Mouse (Mus musculus) intestine, embryonic 16.5 days (tissue): Measurements from ENCODE around the gene Fhl1. TPM values are rescaled to one million over a fixed set of nuclear protein-coding genes. Genes with fewer than 3 reads are reported as not detected.

Source experiments
- ATAC-seq: fragments of 200-750 bp; cut with Nextera tagmentation; 2 replicates; pipeline ENCODE4 v1.8.0; 2017; ENCODE audit warnings: moderate TSS enrichment, moderate library complexity
- H3K27ac ChIP-seq: fragments of 300-500 bp; sonication (generic); 2 replicates; pipeline ENCODE4 v1.5.1; 2014; ENCODE audit warnings: mild to moderate bottlenecking, low read length
- H3K27me3 ChIP-seq: fragments of 300-500 bp; sonication (generic); replicated peaks from 2 replicates; pipeline ENCODE4 v1.6.1; 2014; ENCODE audit warnings: low read length, control low read depth, mixed read lengths; ENCODE audit not compliant: control insufficient read depth, insufficient read depth
- H3K36me3 ChIP-seq: fragments of 300-500 bp; sonication (generic); 2 replicates; pipeline ENCODE4 v1.6.1; 2014; ENCODE audit warnings: low read length, control low read depth; ENCODE audit not compliant: control insufficient read depth, insufficient read depth
- H3K4me1 ChIP-seq: fragments of 300-500 bp; sonication (generic); 2 replicates; pipeline ENCODE4 v1.6.1; 2014; ENCODE audit warnings: low read length, control low read depth, mixed read lengths; ENCODE audit not compliant: control insufficient read depth, insufficient read depth
- H3K4me2 ChIP-seq: fragments of 300-500 bp; sonication (generic); 2 replicates; pipeline ENCODE4 v1.6.1; 2014; ENCODE audit warnings: low read depth, low read length, control low read depth
- H3K4me3 ChIP-seq: fragments of 300-500 bp; sonication (generic); 2 replicates; pipeline ENCODE4 v1.5.1; 2014; ENCODE audit warnings: mild to moderate bottlenecking, low read length
- H3K9ac ChIP-seq: fragments of 300-500 bp; sonication (generic); 2 replicates; pipeline ENCODE4 v1.6.1; 2014; ENCODE audit warnings: low read depth, low read length
- H3K9me3 ChIP-seq: fragments of 300-500 bp; sonication (generic); 2 replicates; pipeline ENCODE4 v1.6.1; 2016; ENCODE audit warnings: low read length, control low read depth; ENCODE audit not compliant: control insufficient read depth
- WGBS: fragments of 180-500 bp; shearing (Covaris S2); extraction: QIAGEN DNeasy Blood & Tissue Kit; methylation state at CpG from one replicate; pipeline ENCODE4 v1.1.7; 2014; 5-methylcytosine and 5-hydroxymethylcytosine counted together
- polyA plus RNA-seq: library from polyadenylated mRNA; unstranded; fragments of >200 nt; fragmentation: Nextera tagmentation; extraction: Ambion mirVana; gene quantifications from 2 replicates; pipeline ENCODE4 v1.2.1, GENCODE M21; 2015

Gene Fhl1
- polyA plus RNA-seq, 1 experiment from 2014 or later = 67.0 TPM

DNA sequence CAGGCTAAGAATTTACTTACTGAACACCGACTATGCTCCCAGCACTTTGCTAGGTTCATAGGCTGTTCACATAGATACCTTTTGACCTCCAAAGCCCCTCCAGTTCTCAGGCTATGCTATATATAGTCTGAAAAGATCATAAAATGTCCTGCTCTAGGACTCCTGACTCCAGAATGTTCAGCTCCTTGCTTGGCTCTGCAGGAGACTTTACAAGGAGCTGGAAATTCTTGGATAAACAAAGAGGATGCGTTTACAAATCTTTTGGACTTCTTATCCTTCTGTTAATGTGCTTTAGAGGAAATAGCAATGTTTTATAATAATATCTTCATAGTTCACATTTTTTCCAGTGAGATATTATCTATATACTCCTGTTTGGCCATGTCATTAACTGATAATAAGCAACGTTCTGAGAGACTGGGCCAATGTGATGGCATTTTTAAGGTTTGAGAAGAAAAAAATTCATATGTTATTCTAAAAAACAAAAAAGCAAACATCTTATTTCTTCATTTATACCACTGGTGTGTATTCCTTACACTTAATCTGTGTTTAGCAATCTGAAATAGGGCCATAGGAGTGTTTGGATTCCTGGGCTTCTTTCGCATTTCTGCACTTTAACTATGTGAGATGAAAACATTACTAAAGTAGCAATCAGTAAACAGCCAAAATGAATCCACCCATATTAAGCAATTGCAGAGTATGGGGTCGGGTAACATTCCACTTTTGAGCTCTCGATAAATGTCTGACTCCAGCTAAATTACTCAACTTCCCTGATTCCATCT lies 22.8 kb upstream of the Fhl1 start:
- WGBS = 60% methylated on average over 6 of the region's 6 CpGs
- no peak for ATAC-seq
- Histone ChIP-seq H3K9me3 (no peaks in the 10 kb centered on the region), H3K4me2 (no peak overlapping the region), H3K27me3 (no peaks in the 10 kb centered on the region), H3K36me3 (no peaks in the 10 kb centered on the region), H3K4me3 (no peak overlapping the region), H3K9ac (no peak overlapping the region), H3K27ac (no peak overlapping the region), H3K4me1 (no peaks in the 10 kb centered on the region)

DNA sequence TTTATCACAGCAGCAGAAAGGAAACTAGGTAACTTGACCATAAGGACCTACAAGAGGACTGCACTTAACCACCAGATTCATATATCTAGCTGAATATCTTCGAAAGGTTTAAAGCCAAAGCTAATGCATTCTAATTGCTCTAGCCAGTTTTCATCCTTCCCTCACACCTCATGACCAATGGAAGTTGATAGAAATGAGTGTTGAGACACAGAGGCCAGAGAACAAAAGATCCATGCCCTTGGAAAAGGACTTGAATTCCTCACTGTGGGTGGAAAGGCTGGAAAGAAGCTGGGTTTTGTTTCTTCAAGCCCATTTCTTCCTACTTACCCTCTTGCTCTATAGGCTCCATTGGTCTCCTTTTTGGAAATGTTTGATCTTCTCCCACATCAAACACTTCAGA lies 21.1 kb upstream of the Fhl1 start:
- ATAC-seq = no peak
- 97% methylated on average over 1 of the region's 1 CpGs for WGBS
- Histone ChIP-seq H3K9me3 (no peaks in the 10 kb centered on the region), H3K27ac (no peak overlapping the region), H3K4me2 (no peak overlapping the region), H3K36me3 (no peaks in the 10 kb centered on the region), H3K4me3 (no peak overlapping the region), H3K27me3 (no peaks in the 10 kb centered on the region), H3K9ac (no peak overlapping the region), H3K4me1 (no peaks in the 10 kb centered on the region)

DNA sequence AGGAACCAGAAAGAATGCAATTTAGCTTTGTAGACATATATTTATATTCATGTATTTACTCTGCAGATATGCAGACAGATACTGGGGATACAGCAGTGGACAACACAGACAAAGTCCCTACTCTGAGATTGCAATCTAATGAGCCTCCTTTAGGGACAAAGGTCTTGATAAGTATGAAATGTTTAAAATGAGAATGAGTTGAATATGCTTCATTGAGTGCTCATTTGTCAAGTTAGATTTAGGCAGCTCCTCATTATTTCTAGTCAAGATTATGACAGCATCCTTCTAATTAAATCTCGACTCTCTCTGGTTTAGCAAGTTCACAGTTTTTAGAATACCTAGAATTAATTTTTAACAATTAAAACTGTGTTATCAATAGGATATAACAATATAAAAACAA lies 18.9 kb upstream of the Fhl1 start:
- Histone ChIP-seq H3K9ac (no peak overlapping the region), H3K4me3 (no peak overlapping the region), H3K27ac (no peak overlapping the region), H3K27me3 (no peaks in the 10 kb centered on the region), H3K36me3 (no peaks in the 10 kb centered on the region), H3K9me3 (no peaks in the 10 kb centered on the region), H3K4me1 (no peaks in the 10 kb centered on the region), H3K4me2 (no peak overlapping the region)
- no peak for ATAC-seq
- 74% methylated on average over 1 of the region's 1 CpGs for WGBS

DNA sequence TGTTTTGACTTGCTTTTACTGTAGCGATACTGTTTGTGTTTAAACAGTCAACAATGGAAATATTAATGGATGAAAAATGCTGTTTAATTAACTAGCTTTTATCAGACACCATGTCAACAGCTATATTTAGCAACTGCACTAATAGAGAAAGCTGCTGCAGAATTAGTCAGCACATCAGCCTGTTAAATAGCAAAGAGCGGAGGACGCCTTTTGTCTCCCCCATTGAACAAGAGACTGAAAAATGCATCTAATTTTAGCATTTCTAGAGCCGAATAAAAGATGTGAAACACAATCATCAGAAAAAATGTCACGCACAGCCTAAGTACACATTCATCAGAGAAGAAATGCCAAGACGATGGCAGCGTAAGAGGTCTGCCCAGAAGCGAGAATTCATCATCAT lies 9.0 kb upstream of the Fhl1 start:
- Histone ChIP-seq H3K36me3 (no peaks in the 10 kb centered on the region), H3K27ac (no peak overlapping the region), H3K4me3 (no peak overlapping the region), H3K27me3 (no peaks in the 10 kb centered on the region), H3K4me2 (no peak overlapping the region), H3K9me3 (no peaks in the 10 kb centered on the region), H3K4me1 (no peaks in the 10 kb centered on the region), H3K9ac (no peak overlapping the region)
- no peak for ATAC-seq
- 81% methylated on average over 8 of the region's 8 CpGs for WGBS

DNA sequence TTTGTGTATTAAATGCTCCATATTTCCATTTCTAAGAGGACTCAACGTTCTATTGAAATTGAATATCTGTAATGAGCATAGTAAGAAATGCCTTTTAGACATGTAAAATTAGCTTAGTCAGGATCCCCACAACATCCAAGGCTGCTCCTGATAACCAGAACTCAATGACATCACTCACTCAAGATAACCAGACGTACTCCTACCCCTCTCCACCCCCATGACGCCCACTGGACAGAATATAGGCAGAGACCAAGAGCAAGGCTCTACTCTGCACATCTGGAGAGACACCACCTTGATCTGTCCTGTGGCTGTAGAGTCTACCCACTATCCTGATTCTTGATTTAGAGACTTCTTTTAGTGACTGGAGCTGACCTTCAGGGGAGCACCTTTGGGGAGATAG lies 3.1 kb upstream of the Fhl1 start:
- Histone ChIP-seq H3K9me3 (no peaks in the 10 kb centered on the region), H3K36me3 (no peaks in the 10 kb centered on the region), H3K27ac (no peak overlapping the region), H3K4me3 (no peak overlapping the region), H3K27me3 (0 out of 2 replicates have a peak, but pooled peaks cover 3% of the 10 kb centered on the region), H3K9ac (no peak overlapping the region), H3K4me1 (no peaks in the 10 kb centered on the region), H3K4me2 (no peak overlapping the region)
- no peak for ATAC-seq
- 76% methylated on average over 3 of the region's 3 CpGs for WGBS

DNA sequence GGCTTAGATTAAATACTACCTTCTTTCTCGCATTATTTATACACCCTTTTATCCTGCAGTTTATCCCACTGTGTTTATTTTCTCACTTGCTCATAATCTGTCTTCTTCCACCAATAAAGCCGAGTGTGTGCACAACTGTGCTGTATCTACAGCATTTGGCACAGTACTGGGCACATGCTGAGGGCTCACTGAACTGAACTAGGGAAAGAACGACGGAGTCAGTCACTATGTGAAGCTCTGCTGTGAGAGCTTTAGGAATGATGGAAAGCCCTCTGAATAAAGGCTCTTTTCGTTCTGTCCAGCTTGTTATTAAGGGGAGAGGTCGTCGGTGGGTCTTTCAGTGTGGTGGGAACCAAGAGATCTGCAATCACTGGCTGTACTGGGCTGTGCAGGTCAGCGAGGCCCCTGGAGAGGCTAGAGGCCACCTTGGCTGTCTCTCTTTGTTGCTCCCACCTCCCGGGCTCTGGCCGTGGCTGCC lies 720 bp upstream of the Fhl1 start:
- Histone ChIP-seq H3K4me3 (peak overlapping the region; percentile 51), H3K36me3 (no peaks in the 10 kb centered on the region), H3K27me3 (0 out of 2 replicates have a peak, but pooled peaks cover 3% of the 10 kb centered on the region), H3K9ac (peak overlapping the region; percentile 64), H3K27ac (no peak overlapping the region), H3K9me3 (no peaks in the 10 kb centered on the region), H3K4me1 (no peaks in the 10 kb centered on the region), H3K4me2 (peak overlapping the region; percentile 60)
- ATAC-seq = peak; percentile 24
- WGBS = 29% methylated on average over 8 of the region's 10 CpGs

DNA sequence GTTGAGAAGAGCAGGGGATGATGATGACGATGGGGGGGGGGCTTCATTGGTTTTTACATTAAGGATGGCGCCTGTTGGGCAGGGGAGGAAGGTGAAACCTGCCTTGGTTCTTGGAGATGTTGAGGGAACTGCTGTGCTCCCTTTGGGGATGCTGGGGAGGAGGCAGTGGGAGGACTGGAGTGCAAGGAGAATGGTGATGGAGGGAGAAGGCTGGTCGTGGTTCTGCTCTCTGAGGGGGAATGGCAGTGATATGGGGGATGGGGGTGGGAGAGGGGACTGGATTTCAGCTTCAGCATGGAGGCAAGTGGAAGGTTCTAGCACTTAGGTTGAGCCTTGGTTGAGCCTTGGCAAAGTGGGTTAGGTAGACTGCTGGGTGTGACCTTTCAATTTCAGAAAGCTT lies 814 bp downstream of the Fhl1 start:
- peak overlapping the region; percentile 60; the same call in 1 of the 2 replicates for H3K4me2 ChIP-seq
- H3K27me3 ChIP-seq = 0 out of 2 replicates have a peak, but pooled peaks cover 3% of the 10 kb centered on the region
- no peaks in the 10 kb centered on the region for H3K4me1 ChIP-seq
- no peaks in the 10 kb centered on the region for H3K9me3 ChIP-seq
- H3K9ac ChIP-seq = no peak overlapping the region
- WGBS = 25% methylated on average over 3 of the region's 3 CpGs
- H3K27ac ChIP-seq = no peak overlapping the region
- peak overlapping the region; percentile 51 for H3K4me3 ChIP-seq
- H3K36me3 ChIP-seq = no peaks in the 10 kb centered on the region
- ATAC-seq = no peak

DNA sequence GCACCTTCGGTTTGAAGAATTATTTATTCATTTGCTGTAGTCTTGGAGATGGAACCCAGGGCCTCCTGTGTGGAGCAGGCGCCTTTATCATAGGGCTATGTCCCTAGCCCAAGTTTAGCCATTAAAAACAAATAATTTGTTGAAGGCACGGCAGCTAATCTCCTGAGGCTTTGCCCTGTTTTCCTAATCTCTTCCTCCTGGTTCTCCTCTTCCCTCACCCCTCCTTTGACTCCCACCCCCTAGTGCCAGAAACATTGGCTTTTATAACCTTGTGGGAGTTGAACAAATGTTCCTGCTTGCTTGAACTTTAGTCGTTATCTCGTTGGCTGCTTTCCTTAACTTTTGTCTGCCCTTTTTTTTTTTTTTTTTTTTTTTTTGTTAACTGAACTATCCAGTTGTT lies 2.8 kb downstream of the Fhl1 start:
- Histone ChIP-seq H3K36me3 (no peaks in the 10 kb centered on the region), H3K4me2 (no peak overlapping the region), H3K4me3 (no peak overlapping the region), H3K27ac (no peak overlapping the region), H3K9me3 (no peaks in the 10 kb centered on the region), H3K9ac (no peak overlapping the region), H3K27me3 (0 out of 2 replicates have a peak, but pooled peaks cover 3% of the 10 kb centered on the region), H3K4me1 (no peaks in the 10 kb centered on the region)
- WGBS = 32% methylated on average over 5 of the region's 5 CpGs
- ATAC-seq = no peak

DNA sequence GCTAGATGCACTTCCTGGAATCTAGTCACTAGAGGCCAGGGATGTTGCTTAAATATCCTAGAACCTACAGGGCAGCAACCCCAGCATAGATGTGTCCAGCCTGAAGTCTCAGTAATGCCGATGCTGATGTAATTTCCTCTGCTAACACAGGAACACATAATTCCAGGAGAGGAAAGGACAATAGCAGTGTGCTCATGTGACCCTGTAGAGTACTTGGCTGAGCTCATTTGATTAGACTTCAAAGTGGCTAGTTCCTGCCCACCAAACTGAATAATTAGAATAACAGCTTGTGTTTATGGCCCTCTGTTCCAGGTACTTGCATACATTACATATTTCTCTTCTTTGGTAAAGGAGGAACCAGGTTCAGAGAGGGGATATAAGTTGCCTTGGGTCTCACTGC lies 4.6 kb downstream of the Fhl1 start:
- H3K4me3 ChIP-seq = no peak overlapping the region
- ATAC-seq = no peak
- no peak overlapping the region for H3K27ac ChIP-seq
- no peak overlapping the region for H3K4me2 ChIP-seq
- no peak overlapping the region for H3K9ac ChIP-seq
- no peaks in the 10 kb centered on the region for H3K27me3 ChIP-seq
- H3K4me1 ChIP-seq = no peaks in the 10 kb centered on the region
- 62% methylated on average over 1 of the region's 1 CpGs for WGBS
- no peaks in the 10 kb centered on the region for H3K36me3 ChIP-seq
- no peaks in the 10 kb centered on the region for H3K9me3 ChIP-seq
